Mouse (Mus musculus) adrenal gland, postnatal 36 days (tissue): ENCODE measurements around the gene Dgkh. TPM values are rescaled to one million over a fixed set of nuclear protein-coding genes. Genes with fewer than 3 reads are reported as not detected.

ENCODE experiments used
- DNase-seq, 2 experiments: peaks; one replicate each; pipeline ENCODE4 v3.0.0; 2021; ENCODE audit warnings: mixed read lengths in 1 of 2
- total RNA-seq, 2 experiments: library from RNA; stranded (reverse); gene quantifications; 2 replicates each; pipeline ENCODE4 v1.2.3; 2021

Dgkh gene
- total RNA-seq, 2 experiments from 2014 or later = 7.4 to 14.4 TPM

DNA sequence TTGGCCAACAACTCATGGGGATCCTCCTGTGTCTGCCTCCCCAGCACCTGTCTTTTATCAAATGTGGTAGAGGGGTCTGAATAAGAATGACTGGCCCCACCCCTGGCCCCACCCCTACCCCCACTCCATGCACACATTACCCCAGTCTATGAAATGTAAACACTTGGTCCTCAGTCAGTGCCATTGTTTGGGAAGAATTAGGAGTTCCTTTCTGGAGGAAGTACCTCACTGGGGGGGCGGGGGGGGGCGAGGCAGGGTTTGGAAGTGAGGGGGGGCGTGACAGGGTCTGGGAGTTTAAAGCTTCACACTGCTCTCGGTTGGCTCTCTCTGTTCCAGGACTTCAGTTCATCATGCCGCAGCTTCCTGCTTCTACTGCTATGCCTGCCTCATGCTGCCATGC, 10.5 kb downstream of the Dgkh start:
- no peak for DNase-seq

DNA sequence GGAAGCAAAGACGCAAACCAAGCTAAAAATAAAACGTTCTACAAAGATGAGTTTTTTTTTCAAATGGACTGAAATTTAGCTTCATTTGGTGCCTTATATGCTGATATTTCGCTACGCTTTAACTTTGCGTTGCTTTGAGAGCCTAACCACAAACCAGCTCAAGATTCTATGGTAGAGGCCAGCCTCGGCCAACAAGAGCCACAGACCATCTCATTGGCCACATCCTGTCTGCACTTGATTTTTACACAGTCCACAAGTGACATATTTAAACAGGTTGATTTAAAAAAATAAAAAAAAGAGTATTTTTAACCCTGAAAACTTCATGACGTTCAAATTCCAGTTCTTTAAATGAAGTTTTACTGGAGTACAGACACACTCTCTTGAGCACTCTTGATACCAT, 16.5 kb downstream of the Dgkh start:
- DNase-seq = no peak

DNA sequence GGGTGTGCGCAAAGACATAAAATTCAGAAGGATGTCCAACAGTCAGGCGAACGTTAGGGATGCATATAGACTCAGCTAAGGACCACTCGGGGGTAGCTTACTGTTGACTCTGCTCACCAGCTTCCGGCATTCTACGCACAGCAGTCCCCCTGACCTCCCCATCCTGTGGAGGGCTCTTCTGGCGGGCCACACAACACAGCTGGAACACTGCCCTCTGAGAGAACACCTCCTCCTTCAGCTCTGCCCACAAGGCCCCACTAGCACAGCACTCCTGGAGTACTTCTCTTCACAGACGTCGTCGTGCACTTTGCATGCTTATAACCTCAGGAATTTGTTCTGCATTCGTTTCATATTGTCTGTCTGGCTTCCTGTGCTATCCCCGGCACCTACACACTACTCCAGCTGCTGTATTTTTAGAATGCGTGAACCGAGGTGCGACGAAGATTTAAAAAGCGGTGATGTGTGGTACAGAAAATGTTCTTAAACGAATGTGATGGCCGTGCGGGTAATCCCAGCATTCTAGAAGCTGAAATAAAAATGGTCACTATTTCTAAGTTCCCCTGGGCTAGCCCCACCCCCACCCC, 19.9 kb downstream of the Dgkh start:
- DNase-seq = no peak

DNA sequence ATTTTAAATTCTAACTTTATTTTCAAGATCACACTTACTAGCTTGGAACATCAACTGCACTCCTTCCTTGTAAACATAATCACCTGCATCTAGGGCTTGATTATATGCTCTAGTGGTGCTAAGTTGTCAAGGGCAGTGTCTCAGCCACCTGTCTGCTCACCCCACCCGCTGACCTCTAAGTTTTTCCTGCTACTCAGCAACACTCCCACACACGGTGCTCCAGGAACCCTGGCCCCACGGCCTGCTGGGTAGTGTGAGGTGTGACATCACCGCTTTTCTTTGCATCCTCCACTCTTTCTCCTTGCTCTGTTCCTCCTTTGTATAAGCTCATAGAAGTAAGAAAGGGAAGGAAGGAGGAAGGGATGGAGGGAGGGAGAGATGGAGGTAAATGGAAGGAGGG, 21.9 kb downstream of the Dgkh start:
- no peak for DNase-seq

DNA sequence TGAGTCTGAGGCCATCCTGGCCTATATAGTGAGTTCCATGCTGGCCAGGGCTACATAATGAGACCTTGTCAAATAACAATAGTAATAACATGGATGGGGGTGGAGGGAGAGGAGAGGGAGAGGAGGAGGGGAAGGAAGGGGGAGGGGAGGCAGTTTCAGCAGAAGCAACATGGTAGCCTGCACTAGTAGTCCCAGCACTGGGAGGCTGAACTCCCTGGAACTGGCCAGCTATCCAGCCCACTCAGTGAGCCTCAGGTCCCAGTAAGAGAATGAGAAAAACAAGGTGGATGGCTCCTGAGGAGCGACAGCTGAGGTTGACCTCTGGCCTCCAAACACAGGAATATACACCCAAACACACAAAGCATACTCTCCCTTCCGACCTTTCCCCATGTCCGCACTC, 27.0 kb downstream of the Dgkh start:
- no peak for DNase-seq

DNA sequence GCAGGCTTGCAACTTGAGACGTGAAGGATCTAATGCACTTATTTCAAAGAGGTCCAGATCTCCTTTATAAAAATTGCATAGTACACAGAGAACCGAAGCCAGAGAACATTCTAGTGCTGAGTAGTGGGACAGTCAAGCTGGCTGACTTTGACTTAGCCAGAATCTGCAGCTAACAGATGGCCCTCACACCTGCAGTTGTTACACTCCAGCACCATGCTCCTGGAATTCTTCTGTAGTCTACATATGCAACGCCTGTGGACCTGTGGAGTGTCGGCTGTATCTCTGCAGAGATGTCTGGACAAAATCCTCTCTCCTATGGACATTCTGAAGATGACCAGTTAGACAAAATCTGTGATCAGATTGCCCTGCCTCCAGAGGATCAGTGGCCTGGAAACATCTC, 28.6 kb downstream of the Dgkh start:
- DNase-seq = no peak

DNA sequence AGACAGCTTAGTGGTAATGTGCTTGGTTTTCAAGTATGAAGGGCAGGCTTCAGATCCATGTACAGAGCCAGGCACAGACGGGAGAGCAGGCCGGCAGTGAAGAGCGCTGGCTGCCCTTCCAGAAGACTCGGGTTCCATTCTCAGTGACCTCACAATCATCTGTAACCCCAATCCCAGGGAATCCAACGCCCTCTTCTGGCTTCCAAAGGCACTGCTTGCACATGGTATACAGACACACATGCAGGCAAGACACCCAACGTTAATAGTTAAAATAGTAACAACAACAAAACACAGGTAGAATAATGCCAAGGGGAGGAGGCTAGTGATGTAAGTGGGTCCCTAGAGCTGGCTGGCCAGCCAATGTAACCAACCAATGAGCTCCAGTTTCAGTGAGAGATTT, 29.2 kb downstream of the Dgkh start:
- no peak for DNase-seq

DNA sequence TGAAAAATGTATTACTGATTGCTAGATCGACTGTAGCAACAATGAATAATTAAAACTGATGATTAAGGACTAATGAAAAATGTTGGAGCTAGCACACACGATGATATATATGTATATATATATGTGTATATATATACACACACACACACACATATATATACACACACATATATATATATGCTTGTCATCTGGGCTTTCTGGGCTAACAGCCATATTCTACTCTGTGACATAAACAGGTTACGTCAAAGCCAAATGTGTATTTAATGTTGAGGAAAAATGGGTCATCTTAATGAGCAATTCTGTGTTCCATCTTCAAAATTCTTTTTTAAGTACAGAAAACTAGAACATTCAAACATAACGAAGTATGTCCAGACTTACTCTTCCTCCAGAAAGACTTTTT, 30.5 kb downstream of the Dgkh start:
- no peak for DNase-seq

DNA sequence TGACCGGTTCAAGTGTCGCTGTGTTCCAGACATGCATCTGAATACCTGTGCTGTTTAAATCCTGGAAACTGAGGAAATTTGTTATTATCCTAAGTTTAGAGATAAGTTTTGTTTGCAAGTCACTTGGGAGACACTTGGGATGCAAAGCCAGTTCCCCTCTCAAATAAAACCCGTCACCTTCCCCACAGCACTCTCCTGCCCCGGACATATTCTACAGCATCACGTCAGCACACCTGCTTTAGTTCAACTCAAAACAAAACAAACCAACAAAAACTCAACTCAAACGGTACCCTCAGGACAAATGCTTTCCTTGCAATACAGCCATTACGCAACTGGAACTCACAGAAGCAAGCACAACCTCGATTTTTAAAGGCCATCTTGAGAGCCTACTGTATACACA, 31.1 kb downstream of the Dgkh start:
- DNase-seq = no peak

DNA sequence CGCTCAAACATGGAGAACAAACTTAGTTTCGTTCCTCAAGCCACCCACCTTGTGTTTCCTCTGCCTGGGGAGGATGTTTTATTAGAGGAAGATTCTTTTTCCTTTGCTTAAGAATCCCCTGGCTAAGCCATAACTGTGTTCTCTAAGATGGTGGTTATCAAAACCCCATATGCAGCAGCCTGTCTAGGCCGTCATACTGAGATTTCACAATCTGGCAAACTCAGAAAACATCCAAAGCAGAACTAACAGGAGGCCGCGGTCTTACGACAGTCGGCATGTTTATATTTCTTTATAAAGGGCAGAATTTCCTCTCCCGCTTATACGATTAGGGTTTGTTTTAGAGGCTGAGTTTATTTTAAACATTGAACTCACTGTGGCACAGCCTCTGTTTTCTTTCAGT, 31.5 kb downstream of the Dgkh start:
- no peak for DNase-seq

DNA sequence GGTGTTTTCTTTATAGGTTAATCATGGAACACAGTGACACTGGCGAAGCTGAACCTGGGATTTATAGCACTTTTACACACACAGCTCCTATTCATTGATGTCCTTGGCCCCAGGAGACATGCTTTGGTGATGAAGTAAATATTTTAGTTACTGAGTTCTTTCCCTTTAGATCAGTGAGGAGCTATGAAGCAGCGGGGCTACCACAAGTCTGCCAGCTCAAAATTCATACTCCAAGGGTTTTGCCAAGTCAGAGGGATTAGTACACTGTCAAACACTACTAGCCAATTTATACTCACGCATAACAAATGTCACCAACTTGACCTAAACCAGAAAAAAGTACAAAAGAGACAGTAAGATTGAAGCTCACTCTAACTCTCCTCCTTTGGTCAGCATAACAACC, 32.9 kb downstream of the Dgkh start:
- no peak for DNase-seq

DNA sequence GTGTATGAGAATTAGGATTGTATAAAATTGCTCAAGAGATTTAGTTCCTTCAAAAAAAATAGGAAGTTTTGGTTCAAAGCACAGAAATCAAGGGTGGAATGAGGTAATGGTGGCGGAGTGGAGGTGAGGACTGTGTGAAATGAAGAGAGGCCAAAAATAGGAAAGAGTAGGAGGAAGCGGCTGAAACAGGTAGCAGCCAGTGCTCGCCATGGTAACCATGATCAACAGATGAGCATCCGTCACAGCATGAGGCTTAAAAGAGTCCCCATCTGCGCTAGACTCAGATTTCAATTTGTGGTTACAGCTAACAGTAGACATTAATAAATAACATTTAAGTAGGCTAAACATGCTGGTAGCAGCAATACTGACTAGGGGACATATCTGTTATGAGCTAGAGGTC, 33.4 kb downstream of the Dgkh start:
- no peak for DNase-seq

DNA sequence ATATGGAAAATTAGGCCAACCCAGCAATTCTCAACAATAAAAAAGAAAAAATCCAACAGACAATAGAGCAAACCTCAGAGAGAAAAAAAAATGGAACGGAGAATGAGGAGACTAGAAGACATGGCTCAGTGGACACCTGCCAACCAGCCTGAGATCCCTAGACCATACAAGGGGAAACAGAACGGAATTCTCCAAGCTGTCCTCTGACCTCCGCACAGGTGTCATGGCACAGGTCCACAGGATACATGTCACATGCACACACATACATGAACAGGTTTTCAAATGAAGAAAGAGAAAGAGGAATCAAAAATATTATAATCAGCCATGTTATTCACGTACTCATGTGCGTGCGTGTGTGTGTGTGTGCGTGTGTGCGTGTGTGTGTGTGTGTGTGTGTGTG, 38.5 kb downstream of the Dgkh start:
- DNase-seq = no peak

DNA sequence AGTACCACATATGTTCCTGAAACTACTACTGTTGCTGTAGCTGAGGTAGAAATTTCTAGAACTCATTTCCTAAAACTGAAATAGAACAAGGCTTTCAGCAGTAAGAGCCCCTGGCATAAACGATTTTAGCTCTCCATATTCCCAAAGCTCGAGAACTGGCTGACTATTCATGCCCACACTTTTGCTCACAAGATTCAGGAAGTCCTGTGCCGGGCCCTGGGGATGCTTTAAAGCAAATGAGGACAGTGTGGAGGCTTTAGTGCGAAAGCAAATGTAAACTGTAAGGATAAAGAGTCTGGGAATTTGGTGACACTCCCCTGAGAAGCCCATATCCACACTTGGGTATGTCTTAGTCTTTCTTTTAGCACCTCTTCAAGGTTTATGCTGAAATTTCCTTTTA, 40.0 kb downstream of the Dgkh start:
- no peak for DNase-seq

DNA sequence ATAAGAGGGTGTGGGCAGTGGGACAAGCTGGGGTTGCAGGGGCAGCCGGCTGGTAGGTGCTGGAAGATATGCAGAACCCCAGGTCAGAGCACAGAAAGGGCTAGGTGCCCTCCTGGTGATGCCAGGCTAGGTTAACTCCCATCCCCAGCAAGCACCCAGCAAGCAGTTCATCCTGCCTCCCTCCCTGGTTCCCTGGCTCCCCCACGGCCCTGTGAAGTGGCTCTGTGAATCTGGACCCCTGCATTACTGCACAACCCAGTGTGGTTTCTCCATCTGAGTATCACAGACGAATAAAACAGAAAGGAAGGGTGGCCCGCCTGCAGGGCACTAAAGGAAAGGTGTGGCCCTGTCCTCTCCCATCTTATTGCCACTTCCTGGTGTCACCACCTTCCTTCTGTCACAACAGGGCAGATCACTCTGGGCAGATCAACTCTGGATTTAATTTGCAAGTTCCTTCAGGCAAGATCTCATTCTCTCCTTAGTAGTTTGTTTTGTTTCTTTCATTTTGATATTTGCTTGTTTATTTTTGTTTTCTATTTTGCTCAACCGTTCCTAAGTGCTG, 40.6 kb downstream of the Dgkh start:
- no peak for DNase-seq

DNA sequence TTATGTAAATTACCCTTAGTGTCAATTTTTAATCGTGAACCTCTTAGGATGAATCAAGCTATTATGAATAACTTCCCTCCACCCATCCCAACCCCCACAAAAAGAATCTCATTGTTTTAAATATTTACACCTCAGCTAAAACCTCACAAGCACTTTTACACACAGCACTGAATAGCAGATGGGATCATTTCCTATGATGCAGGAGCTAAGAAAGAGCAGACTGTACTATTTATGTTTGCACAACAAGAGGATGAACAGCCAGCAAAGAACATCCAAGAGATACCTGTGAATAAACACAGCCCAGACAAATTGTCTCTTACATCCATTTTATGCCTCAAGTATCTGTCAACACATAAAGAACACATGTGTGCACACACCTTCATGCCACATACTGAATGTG, 41.7 kb downstream of the Dgkh start:
- no peak for DNase-seq

DNA sequence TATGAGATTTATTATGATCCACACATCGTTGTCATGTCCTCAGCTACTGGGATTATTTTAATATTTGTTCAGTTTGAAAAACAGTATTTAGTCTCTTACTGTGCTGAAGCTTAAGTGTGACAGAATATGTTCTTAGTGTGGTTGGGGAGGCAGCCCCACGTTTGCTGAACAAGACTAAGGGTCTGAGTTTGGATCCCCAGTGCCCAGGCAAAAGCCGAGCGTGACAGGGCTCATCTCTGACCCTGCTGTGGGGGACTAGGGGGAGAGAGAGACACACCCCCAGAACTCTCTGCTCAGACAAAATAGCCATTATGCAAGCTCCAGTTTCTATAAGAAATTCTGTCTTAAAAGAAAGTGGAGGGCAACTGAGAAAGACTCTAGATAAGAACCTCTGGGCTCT, 42.2 kb downstream of the Dgkh start:
- no peak for DNase-seq

DNA sequence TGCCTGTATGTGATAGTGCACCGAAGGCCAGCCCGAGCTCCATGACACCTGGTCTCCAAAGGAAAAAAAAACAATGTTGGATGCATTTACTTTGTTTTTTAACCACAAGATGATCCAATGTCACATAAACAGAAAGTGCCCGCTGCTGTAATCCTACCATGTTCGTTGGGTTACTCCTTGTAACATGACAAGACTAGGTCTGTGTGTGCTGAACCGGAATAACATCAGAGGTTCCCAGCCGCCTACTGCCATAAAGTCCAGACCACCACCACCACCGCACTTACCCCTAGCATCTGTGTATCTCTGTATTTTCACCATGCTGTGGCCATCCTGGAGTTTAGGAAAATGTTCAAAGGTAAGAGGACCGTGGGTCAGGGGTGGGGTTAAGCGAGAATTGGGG, 42.6 kb downstream of the Dgkh start:
- DNase-seq = no peak

DNA sequence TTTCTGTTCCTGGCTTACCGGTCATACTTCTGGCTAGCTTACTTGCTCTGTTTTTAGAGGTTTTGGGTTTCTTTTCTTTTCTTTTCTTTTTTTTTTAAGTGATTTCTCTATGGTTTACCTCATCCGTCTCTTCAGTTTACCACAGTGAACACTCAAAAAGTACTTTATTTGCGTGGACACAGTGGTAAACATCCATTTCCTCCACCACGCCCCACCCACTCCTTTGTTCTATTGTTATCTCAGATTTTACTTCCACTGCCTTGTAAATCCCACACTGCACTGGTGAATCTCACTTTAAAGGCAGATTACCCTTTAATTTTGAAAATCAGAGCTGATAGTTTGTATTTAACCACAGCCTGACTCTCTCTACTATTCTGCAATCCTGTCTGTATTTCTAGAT, 44.9 kb downstream of the Dgkh start:
- no peak for DNase-seq

DNA sequence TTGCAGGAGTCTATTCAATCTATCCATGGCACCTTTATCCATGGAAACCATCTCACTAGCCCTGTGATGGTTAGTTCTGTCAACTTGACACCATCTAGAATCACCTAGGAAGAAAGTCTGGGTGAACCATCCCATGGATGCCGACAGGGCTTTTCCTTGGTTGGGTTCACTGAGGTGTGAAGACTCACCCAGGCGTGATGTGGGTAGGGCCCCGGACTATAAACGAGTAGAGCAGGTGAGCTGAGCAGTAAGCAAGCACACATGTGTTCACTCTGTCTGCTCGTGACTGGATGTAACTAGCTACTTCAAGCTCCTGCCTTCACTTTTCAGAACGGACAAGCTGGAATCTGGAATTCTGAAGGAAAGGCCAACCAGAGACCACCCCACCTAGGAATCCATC, 45.9 kb downstream of the Dgkh start:
- no peak for DNase-seq

DNA sequence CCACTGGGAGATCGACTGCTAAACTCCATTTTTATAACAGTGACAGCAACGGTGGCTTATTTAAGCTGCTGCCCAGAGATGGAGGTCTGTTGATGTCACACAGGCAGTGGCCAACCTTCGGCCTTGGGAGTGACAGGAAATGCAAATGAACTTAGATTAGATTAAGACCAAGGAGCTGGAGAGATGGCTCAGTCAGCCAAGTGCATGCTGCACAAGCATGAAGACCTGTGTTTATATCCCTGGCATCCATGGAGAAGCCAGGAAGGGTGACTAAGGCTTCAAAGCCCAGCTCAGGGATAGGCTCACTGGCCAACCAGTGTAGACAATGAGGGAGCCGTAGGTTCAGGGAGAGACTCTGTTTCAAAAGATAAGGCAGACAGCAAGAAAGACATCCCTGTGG, 48.4 kb downstream of the Dgkh start:
- no peak for DNase-seq

DNA sequence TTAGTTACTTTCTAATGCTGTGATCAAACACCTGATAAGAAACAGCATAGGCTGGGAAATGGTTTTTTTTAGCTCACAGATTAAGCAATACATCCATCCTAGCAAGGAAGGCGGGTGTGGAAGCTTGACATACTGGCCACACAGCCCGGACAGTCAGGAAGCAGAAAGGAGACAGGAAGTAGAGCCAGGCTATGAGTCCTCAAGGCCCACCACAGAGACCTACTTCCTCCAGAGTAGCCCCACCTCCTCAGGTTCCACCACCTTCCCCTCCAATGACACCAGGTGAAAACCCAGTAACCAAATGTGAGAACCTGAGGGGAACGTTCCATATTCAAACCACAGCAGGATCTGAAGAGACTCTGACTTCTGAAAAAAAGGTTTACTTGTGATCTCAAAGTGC, 53.6 kb downstream of the Dgkh start:
- no peak for DNase-seq

DNA sequence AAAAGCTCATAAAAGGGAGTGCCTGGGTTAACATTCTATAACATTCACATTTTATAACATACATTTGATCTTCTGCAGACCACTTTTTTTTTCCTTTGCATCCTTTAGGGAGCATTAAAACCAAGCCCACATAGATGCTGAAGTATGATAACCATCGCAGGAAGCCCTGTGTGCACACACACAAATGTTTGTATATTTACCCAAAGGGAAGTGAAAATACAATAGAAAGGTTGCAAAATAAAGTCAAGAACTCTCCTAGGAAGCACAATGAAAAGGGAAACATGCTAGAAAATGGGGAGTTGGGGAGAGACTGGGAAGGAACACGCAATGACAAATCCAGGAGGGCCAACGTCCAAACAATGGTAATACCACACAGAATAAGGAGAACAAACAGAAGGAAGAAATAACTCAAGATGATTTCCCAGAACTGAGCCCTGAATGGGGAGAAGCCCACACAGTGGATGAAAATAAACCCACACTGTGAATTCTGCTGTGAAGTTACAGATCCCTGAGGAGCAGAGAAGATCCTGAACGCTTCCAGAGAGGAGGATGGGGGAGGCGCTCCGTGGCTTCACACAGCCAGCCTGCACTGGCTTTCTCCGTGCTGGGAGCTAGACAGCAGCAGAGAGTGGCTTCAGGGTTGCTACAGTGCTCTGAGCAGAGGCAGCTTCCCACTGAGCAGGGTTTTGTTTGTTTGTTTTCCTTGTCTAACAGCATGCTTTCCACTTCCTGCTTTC, 54.6 kb downstream of the Dgkh start:
- no peak for DNase-seq

DNA sequence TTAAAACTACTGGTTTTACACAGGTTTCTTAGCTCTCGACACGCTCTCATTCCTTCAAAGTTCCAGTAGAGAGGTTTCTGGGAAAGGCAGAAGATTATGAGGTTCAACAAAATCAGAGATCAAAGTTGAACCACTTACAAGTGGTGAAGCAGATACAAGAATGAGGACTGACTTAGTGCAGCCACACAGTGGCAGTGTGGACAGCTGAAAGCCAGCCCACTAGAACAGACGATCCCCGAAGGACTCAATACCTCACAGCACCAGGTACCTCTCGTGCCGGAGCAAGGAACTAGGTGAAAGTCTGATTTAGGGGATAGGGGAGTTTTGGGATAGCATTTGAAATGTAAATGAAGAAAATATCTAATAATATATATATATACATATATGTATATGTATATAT, 56.1 kb downstream of the Dgkh start:
- no peak for DNase-seq
